8 mouse cellular contexts compared by ENCODE assay signal in the genomic region with DNA sequence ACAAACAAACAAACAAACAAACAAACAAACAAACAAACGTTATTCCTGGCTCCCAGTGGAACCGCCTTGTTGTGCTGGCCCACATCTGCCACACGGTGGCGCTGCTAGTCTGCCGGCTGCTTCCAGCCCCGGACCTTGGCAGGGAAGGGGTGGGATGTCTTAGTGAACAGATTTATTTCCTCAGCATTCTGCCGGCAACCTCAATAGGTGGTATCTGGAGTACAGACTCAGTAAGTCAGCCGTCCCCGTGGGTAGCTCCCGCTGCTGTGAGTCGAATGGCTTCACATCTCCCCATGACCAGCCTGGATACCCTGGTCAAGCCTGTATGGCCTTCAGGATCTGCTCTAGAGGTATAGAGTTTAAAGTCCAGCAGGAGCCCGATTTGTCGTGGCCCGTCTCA. TPM values are rescaled to one million over a fixed set of nuclear protein-coding genes. Genes with fewer than 3 reads are reported as not detected.
DNase-seq lines count a peak whose midpoint lies in the region; ATAC-seq and TF ChIP-seq lines count a peak whose summit lies in the region.

No protein-coding gene starts in this region.

- no peaks in the 10 kb centered on the region for H3K27me3 ChIP-seq in intestine, postnatal 0 days (replicated peaks; ENCODE audit: control insufficient read depth, insufficient read depth, low read length)
- no peaks in the 10 kb centered on the region for H3K27me3 ChIP-seq in limb, embryonic 11.5 days (ENCODE audit: control insufficient read depth, insufficient read depth, low read length)
- no peaks in the 10 kb centered on the region for H3K27me3 ChIP-seq in midbrain, embryonic 13.5 days
- H3K27me3 ChIP-seq in stomach, embryonic 14.5 days (ENCODE audit: control insufficient read depth, insufficient read depth, low read length): no peaks in the 10 kb centered on the region

- no peak overlapping the region for H3K4me3 ChIP-seq in intestine, postnatal 0 days (ENCODE audit: low read depth, low read length)
- H3K4me3 ChIP-seq in limb, embryonic 11.5 days (ENCODE audit: low read depth, low read length): no peak overlapping the region
- H3K4me3 ChIP-seq in midbrain, embryonic 13.5 days (replicated peaks): peak overlapping the region; percentile 21
- peak overlapping the region; percentile 15; the same call in 1 of the 2 replicates for H3K4me3 ChIP-seq in stomach, embryonic 14.5 days (ENCODE audit: low read depth, low read length)

- 1% methylated on average over 14 of the region's 14 CpGs for WGBS in intestine, postnatal 0 days
- WGBS in limb, embryonic 11.5 days: 12% methylated on average over 14 of the region's 14 CpGs
- WGBS in midbrain, embryonic 13.5 days: 8% methylated on average over 14 of the region's 14 CpGs
- WGBS in stomach, embryonic 14.5 days: 9% methylated on average over 14 of the region's 14 CpGs

- no peaks in the 10 kb centered on the region for H3K4me1 ChIP-seq in intestine, postnatal 0 days (replicated peaks; ENCODE audit: control insufficient read depth, insufficient read depth, low read length)
- H3K4me1 ChIP-seq in limb, embryonic 11.5 days (ENCODE audit: control insufficient read depth, insufficient read depth, low read length): peaks cover 6% of the 10 kb centered on the region
- H3K4me1 ChIP-seq in midbrain, embryonic 13.5 days (replicated peaks): peaks cover 13% of the 10 kb centered on the region
- H3K4me1 ChIP-seq in stomach, embryonic 14.5 days (ENCODE audit: control insufficient read depth, insufficient read depth, low read length): peaks cover 11% of the 10 kb centered on the region

- peak; percentile 61 to 87 for DNase-seq in adrenal gland, adult (ENCODE audit: inconsistent age in 2 of 2, low spot score in 1 of 2)
- no peak for DNase-seq in adrenal gland, adult 8-10 months
- peak; percentile 87 for DNase-seq in limb, embryonic 11.5 days (ENCODE audit: low spot score)

- peak; percentile 99 for TF ChIP-seq CTCF in intestine, postnatal 0 days (IDR thresholded peaks at IDR 0.05; ENCODE audit: low read depth)

- no peak overlapping the region for H3K9ac ChIP-seq in intestine, postnatal 0 days (ENCODE audit: low read depth, low read length)
- no peak overlapping the region for H3K9ac ChIP-seq in limb, embryonic 11.5 days (ENCODE audit: low read length)
- peak overlapping the region; percentile 41; the same call in 1 of the 2 replicates for H3K9ac ChIP-seq in midbrain, embryonic 13.5 days (replicated peaks)
- H3K9ac ChIP-seq in stomach, embryonic 14.5 days (replicated peaks; ENCODE audit: low read depth, low read length): no peak overlapping the region

- H3K36me3 ChIP-seq in intestine, postnatal 0 days (ENCODE audit: control insufficient read depth, insufficient read depth): no peaks in the 10 kb centered on the region
- no peaks in the 10 kb centered on the region for H3K36me3 ChIP-seq in limb, embryonic 11.5 days (ENCODE audit: control insufficient read depth, insufficient read depth, low read length)
- no peaks in the 10 kb centered on the region for H3K36me3 ChIP-seq in midbrain, embryonic 13.5 days
- H3K36me3 ChIP-seq in stomach, embryonic 14.5 days (ENCODE audit: control insufficient read depth, insufficient read depth, low read length): no peaks in the 10 kb centered on the region

- peak overlapping the region; percentile 54 for H3K4me2 ChIP-seq in intestine, postnatal 0 days (replicated peaks; ENCODE audit: low read depth)
- H3K4me2 ChIP-seq in limb, embryonic 11.5 days (ENCODE audit: low read depth, severe bottlenecking): peak overlapping the region; percentile 36
- peak overlapping the region; percentile 49 for H3K4me2 ChIP-seq in midbrain, embryonic 13.5 days (replicated peaks)
- peak overlapping the region; percentile 43 for H3K4me2 ChIP-seq in stomach, embryonic 14.5 days (replicated peaks; ENCODE audit: low read depth, low read length)

- peak; percentile 57; the same call in 1 of the 2 replicates for ATAC-seq in common myeloid progenitor, adult 5-6 weeks (replicated peaks; ENCODE audit: low read depth, poor library complexity, severe bottlenecking)
- peak; percentile 43 for ATAC-seq in granulocyte monocyte progenitor cell, adult 5-6 weeks (replicated peaks; ENCODE audit: poor library complexity, severe bottlenecking)
- ATAC-seq in intestine, postnatal 0 days: peak; percentile 39; the same call in 1 of the 2 replicates
- ATAC-seq in limb, embryonic 11.5 days (ENCODE audit: insufficient number of reproducible peaks, low FRiP score, low TSS enrichment, low read depth): peak; percentile 66; the same call in 1 of the 2 replicates
- ATAC-seq in midbrain, embryonic 13.5 days: peak; percentile 83
- ATAC-seq in stomach, embryonic 14.5 days (ENCODE audit: insufficient number of reproducible peaks, insufficient read depth, low FRiP score, low read depth): peak; percentile 68; the same call in 1 of the 2 replicates

- H3K27ac ChIP-seq in intestine, postnatal 0 days (ENCODE audit: low read depth, low read length): no peak overlapping the region
- no peak overlapping the region for H3K27ac ChIP-seq in limb, embryonic 11.5 days (replicated peaks; ENCODE audit: low read depth, low read length)
- H3K27ac ChIP-seq in midbrain, embryonic 13.5 days: 0 out of 2 replicates have a peak overlapping the region, but pooled peaks have one; percentile 3
- H3K27ac ChIP-seq in stomach, embryonic 14.5 days (ENCODE audit: low read length): peak overlapping the region; percentile 44; the same call in 1 of the 2 replicates

- no peaks in the 10 kb centered on the region for H3K9me3 ChIP-seq in intestine, postnatal 0 days (ENCODE audit: control insufficient read depth)
- H3K9me3 ChIP-seq in limb, embryonic 11.5 days (ENCODE audit: control insufficient read depth, low read length): no peaks in the 10 kb centered on the region
- H3K9me3 ChIP-seq in midbrain, embryonic 13.5 days: no peaks in the 10 kb centered on the region
- H3K9me3 ChIP-seq in stomach, embryonic 14.5 days (ENCODE audit: control insufficient read depth, low read depth, low read length): no peaks in the 10 kb centered on the region

RNA-seq across cellular contexts. Expression of gene Dab2ip, which starts 13.3 kb away (rescaled TPM):
- 10 to 100 TPM; 84.5 to 95.8 (median 90.0) TPM for total RNA-seq in adrenal gland, adult 8-10 months (2022)
- total RNA-seq in common myeloid progenitor, adult 5-6 weeks (2017): 4.2 and 10.1 TPM in 2 replicates
- total RNA-seq in granulocyte monocyte progenitor cell, adult 5-6 weeks (2014; fragmentation: Nextera tagmentation): 3.6 and 8.0 TPM in 2 replicates
- 3.0 and 3.9 TPM in 2 replicates for total RNA-seq in granulocyte monocyte progenitor cell, adult 5-6 weeks (2017)
- 41.3 and 48.5 TPM in 2 replicates for polyA plus RNA-seq in intestine, postnatal 0 days (2015; fragmentation: Nextera tagmentation; extraction: Ambion mirVana)
- 53.9 and 56.4 TPM in 2 replicates for polyA plus RNA-seq in limb, embryonic 11.5 days (2014; fragmentation: Nextera tagmentation; extraction: Ambion mirVana)
- polyA plus RNA-seq in midbrain, embryonic 13.5 days (2015; fragmentation: Nextera tagmentation; extraction: Ambion mirVana): 36.2 and 36.3 TPM in 2 replicates
- polyA plus RNA-seq in stomach, embryonic 14.5 days (2014; fragmentation: Nextera tagmentation; extraction: Ambion mirVana): 44.8 and 49.7 TPM in 2 replicates

Comparison
In these comparisons a context has a peak if more than half of its experiments do, and no peak if none do; other contexts are left out.
1. H3K27ac ChIP-seq: peak in midbrain, embryonic 13.5 days (single experiment) and stomach, embryonic 14.5 days (single experiment); none in intestine, postnatal 0 days (single experiment) and limb, embryonic 11.5 days (single experiment).
2. H3K4me3 ChIP-seq: peak in midbrain, embryonic 13.5 days (single experiment) and stomach, embryonic 14.5 days (single experiment); none in intestine, postnatal 0 days (single experiment) and limb, embryonic 11.5 days (single experiment).
3. Peak in every context shown above with its lines, with median percentiles within 50 percentile points of each other: ATAC-seq and H3K4me2 ChIP-seq.